Mouse (Mus musculus) midbrain, embryonic 14.5 days (tissue): ENCODE data around the gene St5. TPM values are rescaled to one million over a fixed set of nuclear protein-coding genes. Genes with fewer than 3 reads are reported as not detected.

Experiments used
- ATAC-seq: fragments of 200-750 bp; cut with Nextera tagmentation; 2 replicates; pipeline ENCODE4 v1.8.0; 2017; ENCODE audit warnings: moderate number of reproducible peaks, moderate library complexity; ENCODE audit not compliant: low FRiP score, low TSS enrichment
- DNase-seq: peaks from one replicate; pipeline ENCODE4 v3.0.0-alpha.2; 2015
- H3K27ac ChIP-seq: fragments of 300-500 bp; sonication (generic); replicated peaks from 2 replicates; pipeline ENCODE4 v1.5.1; 2014; ENCODE audit warnings: mild to moderate bottlenecking, low read depth, low read length, moderate library complexity
- H3K27me3 ChIP-seq: fragments of 300-500 bp; sonication (generic); 2 replicates; pipeline ENCODE4 v1.6.1; 2014; ENCODE audit warnings: low read length, control low read depth, mixed read lengths; ENCODE audit not compliant: control insufficient read depth, insufficient read depth
- H3K36me3 ChIP-seq: fragments of 300-500 bp; sonication (generic); 2 replicates; pipeline ENCODE4 v1.6.1; 2014; ENCODE audit warnings: low read length, control low read depth; ENCODE audit not compliant: control insufficient read depth, insufficient read depth
- H3K4me1 ChIP-seq: fragments of 300-500 bp; sonication (generic); 2 replicates; pipeline ENCODE4 v1.6.1; 2014; ENCODE audit warnings: mild to moderate bottlenecking, antibody characterized with exemption, low read length, control low read depth; ENCODE audit not compliant: control insufficient read depth, insufficient read depth
- H3K4me2 ChIP-seq: fragments of 300-500 bp; sonication (generic); 2 replicates; pipeline ENCODE4 v1.6.1; 2014; ENCODE audit warnings: mild to moderate bottlenecking, low read length, moderate library complexity
- H3K4me3 ChIP-seq: fragments of 300-500 bp; sonication (generic); replicated peaks from 2 replicates; pipeline ENCODE4 v1.5.1; 2014; ENCODE audit warnings: low read depth, low read length
- H3K9ac ChIP-seq: fragments of 300-500 bp; sonication (generic); replicated peaks from 2 replicates; pipeline ENCODE4 v1.6.1; 2014; ENCODE audit warnings: mild to moderate bottlenecking, low read length, moderate library complexity
- H3K9me3 ChIP-seq: fragments of 300-500 bp; sonication (generic); 2 replicates; pipeline ENCODE4 v1.6.1; 2016; ENCODE audit warnings: low read length, control low read depth, mixed read lengths; ENCODE audit not compliant: control insufficient read depth
- WGBS: fragments of 180-500 bp; shearing (Covaris S2); extraction: QIAGEN DNeasy Blood & Tissue Kit; methylation state at CpG from one replicate; pipeline ENCODE4 v1.1.7; 2014; 5-methylcytosine and 5-hydroxymethylcytosine counted together
- microRNA-seq: library from miRNA; unstranded; fragments of <30 nt; microRNA quantifications from one replicate; pipeline ENCODE4, GENCODE M21; 2016
- polyA plus RNA-seq: library from polyadenylated mRNA; unstranded; fragments of >200 nt; fragmentation: Nextera tagmentation; extraction: Ambion mirVana; gene quantifications from 2 replicates; pipeline ENCODE4 v1.2.1, GENCODE M21; 2014

St5 gene
- polyA plus RNA-seq, 1 experiment from 2014 or later = 16.4 TPM

DNA sequence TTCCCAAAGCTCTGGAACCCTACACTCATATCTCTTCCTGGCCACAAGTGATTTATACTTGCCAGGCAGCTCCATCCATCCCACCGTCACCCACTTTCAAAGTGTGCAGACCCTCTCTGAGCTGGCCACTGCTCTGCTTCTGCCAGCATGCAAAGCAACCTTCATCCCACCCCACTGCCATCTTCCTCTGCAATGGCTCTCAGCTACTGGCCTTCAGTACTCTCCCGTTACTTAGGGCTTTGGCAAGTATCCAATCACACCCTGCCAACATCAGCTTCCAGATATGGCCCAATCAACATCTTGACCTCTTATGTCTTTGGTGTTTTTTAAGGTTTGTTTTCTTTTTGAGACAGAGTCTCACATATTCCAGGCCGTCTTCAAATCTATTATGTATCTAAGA is 225.5 kb downstream of the St5 start:
- no peak for DNase-seq
- WGBS = 93% methylated on average over 3 of the region's 3 CpGs

More for the DNA sequence above, 225.5 kb downstream of the St5 start:
- ATAC-seq = no peak
- H3K4me2 ChIP-seq = no peak overlapping the region
- no peaks in the 10 kb centered on the region for H3K36me3 ChIP-seq
- no peaks in the 10 kb centered on the region for H3K9me3 ChIP-seq
- H3K4me3 ChIP-seq = no peak overlapping the region
- no peaks in the 10 kb centered on the region for H3K27me3 ChIP-seq
- no peak overlapping the region for H3K9ac ChIP-seq
- no peaks in the 10 kb centered on the region for H3K4me1 ChIP-seq
- no peak overlapping the region for H3K27ac ChIP-seq

Small RNA genes within 50 kb of the gene (microRNA-seq; reads per million reads assigned to microRNA genes)
- gene Gm47284 = not detected

Other genes with a start within 250 kb of the St5 start
- gene Trim66, start 195.5 kb downstream of the St5 start, polyA plus RNA-seq = 0.75 and 1.3 TPM in 2 replicates
- 87.5 and 90.8 TPM in 2 replicates for gene Rpl27a, start 184.5 kb downstream of the St5 start, polyA plus RNA-seq
- gene Akip1, start 85 bp upstream of the St5 start, polyA plus RNA-seq = 10.0 and 10.3 TPM in 2 replicates
- not detected in 2 replicates for gene BC051019, start 20.2 kb upstream of the St5 start, polyA plus RNA-seq
- gene Ascl3, start 28.1 kb upstream of the St5 start, polyA plus RNA-seq = not detected in 2 replicates
- gene Tmem9b, start 49.3 kb upstream of the St5 start, polyA plus RNA-seq = 132 and 148 TPM in 2 replicates
- gene Nrip3, start 78.4 kb upstream of the St5 start, polyA plus RNA-seq = 5.3 and 5.5 TPM in 2 replicates
- 2.3 and 2.8 TPM in 2 replicates for gene Scube2, start 162.1 kb upstream of the St5 start, polyA plus RNA-seq